Mouse (Mus musculus) liver, embryonic 16.5 days (tissue): Measurements from ENCODE around the gene Naglu. TPM values are rescaled to one million over a fixed set of nuclear protein-coding genes. Genes with fewer than 3 reads are reported as not detected.
"Not testable (repeated sequence)": the region's sequence is repeated elsewhere in the genome, so short reads cannot be mapped to it uniquely, and the experiment has no call there.

Experiments used
- ATAC-seq: fragments of 200-750 bp; cut with Nextera tagmentation; 2 replicates; pipeline ENCODE4 v1.8.0; 2017; ENCODE audit warnings: low read depth, mild to moderate bottlenecking, moderate number of reproducible peaks, moderate library complexity
- H3K27ac ChIP-seq: fragments of 300-500 bp; sonication (generic); 2 replicates; pipeline ENCODE4 v1.5.1; 2014; ENCODE audit warnings: mild to moderate bottlenecking, low read length
- H3K27me3 ChIP-seq: fragments of 300-500 bp; sonication (generic); 2 replicates; pipeline ENCODE4 v1.6.1; 2014; ENCODE audit warnings: low read depth, low read length, mixed read lengths; ENCODE audit not compliant: control insufficient read depth, insufficient read depth
- H3K36me3 ChIP-seq: fragments of 300-500 bp; sonication (generic); 2 replicates; pipeline ENCODE4 v1.6.1; 2014; ENCODE audit warnings: mild to moderate bottlenecking; ENCODE audit not compliant: control insufficient read depth, insufficient read depth
- H3K4me1 ChIP-seq: fragments of 300-500 bp; sonication (generic); 2 replicates; pipeline ENCODE4 v1.6.1; 2014; ENCODE audit warnings: low read depth, low read length, mixed read lengths; ENCODE audit not compliant: control insufficient read depth
- H3K4me2 ChIP-seq: fragments of 300-500 bp; sonication (generic); 2 replicates; pipeline ENCODE4 v1.6.1; 2014; ENCODE audit warnings: low read depth, low read length, mixed read lengths
- H3K4me3 ChIP-seq: fragments of 300-500 bp; sonication (generic); 2 replicates; pipeline ENCODE4 v1.5.1; 2014; ENCODE audit warnings: low read depth, mild to moderate bottlenecking, low read length
- H3K9ac ChIP-seq: fragments of 300-500 bp; sonication (generic); 2 replicates; pipeline ENCODE4 v1.6.1; 2014; ENCODE audit warnings: low read depth, low read length
- H3K9me3 ChIP-seq: fragments of 300-500 bp; sonication (generic); replicated peaks from 2 replicates; pipeline ENCODE4 v1.6.1; 2016; ENCODE audit warnings: low read length; ENCODE audit not compliant: control insufficient read depth
- WGBS: fragments of 180-500 bp; shearing (Covaris S2); extraction: QIAGEN DNeasy Blood & Tissue Kit; methylation state at CpG from one replicate; pipeline ENCODE4 v1.1.7; 2014; ENCODE audit not compliant: insufficient replicate concordance; 5-methylcytosine and 5-hydroxymethylcytosine counted together
- microRNA-seq: library from miRNA; unstranded; fragments of <30 nt; microRNA quantifications from one replicate; pipeline ENCODE4, GENCODE M21; 2016
- polyA plus RNA-seq: library from polyadenylated mRNA; unstranded; fragments of >200 nt; fragmentation: Nextera tagmentation; extraction: Ambion mirVana; gene quantifications from 2 replicates; pipeline ENCODE4 v1.2.1, GENCODE M21; 2015

Gene Naglu
- polyA plus RNA-seq, 1 experiment from 2014 or later = 7.2 TPM

DNA sequence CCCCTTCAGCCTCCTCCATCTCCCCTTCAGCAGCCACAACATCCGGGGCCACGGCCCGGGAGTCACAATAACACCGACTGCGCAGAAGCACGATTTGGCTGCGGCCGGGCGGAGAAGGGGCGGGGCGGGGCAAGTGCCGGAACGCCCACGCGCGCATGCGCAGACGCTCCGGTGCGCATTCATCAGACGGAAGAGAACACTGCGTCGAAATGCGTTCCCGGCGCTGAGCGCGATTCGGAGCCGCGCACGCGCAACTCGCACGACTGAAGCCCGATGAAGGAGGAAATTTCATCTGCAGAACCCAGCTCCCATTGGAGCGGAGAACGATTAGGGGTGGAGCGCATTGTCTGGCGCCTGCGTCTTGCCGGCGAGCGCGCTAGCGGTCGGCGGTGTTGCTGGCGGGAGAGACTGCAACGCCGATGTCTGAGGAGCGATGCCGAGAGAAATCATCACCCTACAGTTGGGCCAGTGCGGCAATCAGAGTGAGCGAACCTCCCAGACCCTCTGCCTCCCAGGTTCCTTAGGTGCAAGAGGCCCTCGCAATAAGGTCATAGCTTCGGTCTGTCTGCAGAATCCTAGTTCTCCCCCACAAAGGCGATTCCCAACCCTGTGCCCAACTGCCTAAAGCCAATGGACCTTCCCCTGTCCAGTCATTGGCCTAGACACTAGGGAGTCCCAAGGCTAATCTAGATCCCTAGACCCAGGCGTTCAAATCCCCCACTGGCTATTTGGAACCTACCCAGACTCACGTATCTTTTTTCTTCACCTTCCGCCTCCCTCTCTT is 50.1 kb downstream of the Naglu start, which contains the start of the genes Retreg3 and Tubg1:
Gene Retreg3, minus strand, starts transcription at position 133 of the 784 bp plus-strand sequence.
Gene Tubg1, plus strand, starts transcription at position 178 of the 784 bp plus-strand sequence.
- peak; percentile 95 for ATAC-seq
- H3K4me2 ChIP-seq = peak within 1 kb of the TSS; percentile 80
- no peaks in the 10 kb centered on the region for H3K27me3 ChIP-seq
- no peaks in the 10 kb centered on the region for H3K9me3 ChIP-seq
- peaks cover 6% of the 10 kb centered on the region for H3K36me3 ChIP-seq
- H3K9ac ChIP-seq = peak within 1 kb of the TSS; percentile 83
- peak within 1 kb of the TSS; percentile 92 for H3K27ac ChIP-seq
- H3K4me3 ChIP-seq = peak within 1 kb of the TSS; percentile 79
- WGBS = under 1% methylated on average over 61 of the region's 61 CpGs
- H3K4me1 ChIP-seq = peaks cover 24% of the 10 kb centered on the region

DNA sequence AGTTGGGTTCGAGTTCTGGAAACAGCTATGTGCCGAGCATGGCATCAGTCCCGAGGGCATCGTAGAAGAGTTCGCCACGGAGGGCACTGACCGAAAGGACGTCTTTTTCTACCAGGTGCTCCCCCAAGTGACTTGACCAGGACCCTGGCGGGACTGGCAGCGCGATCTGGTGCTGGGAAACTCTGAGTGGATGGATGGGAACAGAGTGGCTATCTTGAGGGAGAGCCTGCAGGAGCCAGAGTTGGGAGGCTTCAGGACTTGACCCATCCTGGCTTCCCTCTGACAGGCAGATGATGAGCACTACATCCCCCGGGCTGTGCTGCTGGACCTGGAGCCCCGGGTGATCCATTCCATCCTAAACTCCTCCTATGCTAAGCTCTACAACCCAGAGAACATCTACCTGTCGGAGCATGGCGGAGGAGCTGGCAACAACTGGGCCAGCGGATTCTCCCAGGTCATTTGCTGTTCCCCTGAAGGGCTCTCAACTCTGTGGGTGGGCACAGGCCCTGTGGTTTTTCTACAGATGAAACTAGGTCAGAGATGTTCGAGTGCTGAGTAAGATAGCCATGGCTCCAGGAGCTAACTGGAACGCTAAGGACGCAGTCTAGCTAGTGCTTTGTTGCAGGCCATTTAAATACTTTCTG is 50.9 kb downstream of the Naglu start:
- no peak for ATAC-seq
- peaks cover 6% of the 10 kb centered on the region for H3K36me3 ChIP-seq
- H3K9me3 ChIP-seq = no peaks in the 10 kb centered on the region

DNA sequence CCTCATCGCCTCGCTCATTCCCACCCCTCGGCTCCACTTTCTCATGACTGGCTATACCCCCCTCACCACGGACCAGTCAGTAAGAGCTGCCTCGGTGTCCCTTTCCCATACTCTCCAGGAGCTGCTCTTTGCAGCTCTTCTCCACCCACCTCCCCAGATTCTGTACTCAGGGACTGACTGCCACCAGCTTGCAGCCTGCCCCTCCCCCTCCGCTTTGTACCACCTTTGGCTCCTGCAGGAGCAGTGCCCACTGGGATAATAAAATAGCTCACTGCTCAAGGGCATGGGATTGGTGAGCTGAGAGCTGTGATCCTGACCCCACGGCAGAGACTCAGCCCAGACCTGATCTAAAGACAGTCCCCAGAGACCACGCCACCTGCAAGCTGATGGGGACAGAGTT is 54.7 kb downstream of the Naglu start:
- peaks cover 14% of the 10 kb centered on the region for H3K36me3 ChIP-seq
- 88% methylated on average over 8 of the region's 8 CpGs for WGBS
- not testable (repeated sequence) for H3K4me3 ChIP-seq, H3K9me3 ChIP-seq, H3K9ac ChIP-seq, H3K4me2 ChIP-seq, ATAC-seq, H3K4me1 ChIP-seq, H3K27me3 ChIP-seq, H3K27ac ChIP-seq

More for the DNA sequence above, 50.9 kb downstream of the Naglu start:
- peak overlapping the region; percentile 80 for H3K9ac ChIP-seq
- peak overlapping the region; percentile 79 for H3K4me3 ChIP-seq
- WGBS = 20% methylated on average over 19 of the region's 19 CpGs
- peak overlapping the region; percentile 80 for H3K4me2 ChIP-seq
- H3K27ac ChIP-seq = peak overlapping the region; percentile 92
- H3K27me3 ChIP-seq = no peaks in the 10 kb centered on the region
- peaks cover 24% of the 10 kb centered on the region for H3K4me1 ChIP-seq

DNA sequence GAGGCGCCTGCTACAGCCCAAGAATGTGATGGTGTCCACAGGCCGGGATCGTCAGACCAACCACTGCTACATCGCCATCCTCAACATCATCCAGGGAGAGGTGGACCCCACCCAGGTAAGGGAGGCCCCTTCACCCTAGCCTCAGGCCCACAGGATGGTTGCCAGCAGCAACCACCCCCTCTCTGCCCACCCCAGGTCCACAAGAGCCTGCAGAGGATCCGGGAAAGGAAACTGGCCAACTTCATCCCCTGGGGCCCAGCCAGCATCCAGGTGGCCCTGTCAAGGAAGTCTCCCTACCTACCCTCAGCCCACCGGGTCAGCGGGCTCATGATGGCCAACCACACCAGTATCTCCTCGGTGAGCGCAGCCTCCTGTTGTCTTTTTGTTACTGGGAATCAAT is 55.2 kb downstream of the Naglu start:
- not testable (repeated sequence) for ATAC-seq, H3K9ac ChIP-seq, H3K4me2 ChIP-seq, H3K4me3 ChIP-seq, H3K27ac ChIP-seq, H3K27me3 ChIP-seq, H3K9me3 ChIP-seq
- Histone ChIP-seq H3K4me1 (peaks cover 10% of the 10 kb centered on the region), H3K36me3 (peaks cover 14% of the 10 kb centered on the region)
- 82% methylated on average over 7 of the region's 9 CpGs for WGBS

DNA sequence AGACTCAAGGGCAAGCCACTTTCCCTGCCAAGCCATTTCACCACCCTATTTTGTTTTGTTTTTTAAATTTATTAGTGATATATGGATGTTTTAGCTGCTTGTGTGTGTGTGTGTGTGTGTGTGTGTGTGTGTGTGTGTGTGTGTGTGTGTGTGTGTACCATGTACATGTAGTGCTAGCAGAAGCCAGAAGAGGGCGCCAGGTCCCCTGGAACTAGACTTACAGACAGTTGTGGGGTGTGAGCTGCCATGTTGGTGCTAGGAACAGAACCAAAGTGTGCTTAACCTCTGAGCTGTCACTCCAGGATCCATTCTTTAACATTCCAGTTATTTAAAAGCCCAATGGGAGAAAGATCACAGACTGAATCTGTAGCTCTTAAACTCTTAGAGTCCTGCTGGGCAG is 57.3 kb downstream of the Naglu start:
- Histone ChIP-seq H3K4me3 (no peak overlapping the region), H3K36me3 (peaks cover 14% of the 10 kb centered on the region), H3K9ac (no peak overlapping the region), H3K27ac (no peak overlapping the region), H3K4me2 (no peak overlapping the region), H3K27me3 (no peaks in the 10 kb centered on the region), H3K4me1 (peaks cover 8% of the 10 kb centered on the region), H3K9me3 (no peaks in the 10 kb centered on the region)
- WGBS = 88% methylated on average over 1 of the region's 1 CpGs
- no peak for ATAC-seq

Small RNA genes within 50 kb of the gene (microRNA-seq; reads per million reads assigned to microRNA genes)
- gene Mir6928 = 1.7 reads per million

Other genes starting within 250 kb of the Naglu start
- gene Stat5b, start 219.3 kb upstream of the Naglu start, polyA plus RNA-seq = 21.8 and 22.6 TPM in 2 replicates
- 8.1 and 8.3 TPM in 2 replicates for gene Stat5a, start 210.7 kb upstream of the Naglu start, polyA plus RNA-seq
- gene Stat3, start 130.5 kb upstream of the Naglu start, polyA plus RNA-seq = 32.8 and 39.2 TPM in 2 replicates
- gene Cavin1, start 99.1 kb upstream of the Naglu start, polyA plus RNA-seq = 26.0 and 29.7 TPM in 2 replicates
- 47.5 and 49.9 TPM in 2 replicates for gene Atp6v0a1, start 60.6 kb upstream of the Naglu start, polyA plus RNA-seq
- 0.28 and 0.30 TPM in 2 replicates for gene Hsd17b1, start 8.4 kb downstream of the Naglu start, polyA plus RNA-seq
- gene Coasy, start 12.6 kb downstream of the Naglu start, polyA plus RNA-seq = 20.1 and 20.5 TPM in 2 replicates
- gene Mlx, start 17.3 kb downstream of the Naglu start, polyA plus RNA-seq = 23.8 and 24.5 TPM in 2 replicates
- 11.7 and 11.8 TPM in 2 replicates for gene Psmc3ip, start 25.4 kb downstream of the Naglu start, polyA plus RNA-seq
- 11.9 and 12.3 TPM in 2 replicates for gene Retreg3, start 49.9 kb downstream of the Naglu start, polyA plus RNA-seq
- gene Tubg1, start 49.9 kb downstream of the Naglu start, polyA plus RNA-seq = 34.3 and 36.6 TPM in 2 replicates
- 0.05 and 0.09 TPM in 2 replicates for gene Tubg2, start 85.9 kb downstream of the Naglu start, polyA plus RNA-seq
- gene Cntnap1, start 100.5 kb downstream of the Naglu start, polyA plus RNA-seq = 0.11 and 0.17 TPM in 2 replicates
- gene Plekhh3, start 101.3 kb downstream of the Naglu start, polyA plus RNA-seq = 1.1 and 1.7 TPM in 2 replicates
- 0.05 and 0.08 TPM in 2 replicates for gene Ccr10, start 105.4 kb downstream of the Naglu start, polyA plus RNA-seq
- 10.8 and 12.5 TPM in 2 replicates for gene Ezh1, start 156.5 kb downstream of the Naglu start, polyA plus RNA-seq
- gene Ramp2, start 176.0 kb downstream of the Naglu start, polyA plus RNA-seq = 20.8 and 21.8 TPM in 2 replicates
- 72.2 and 75.2 TPM in 2 replicates for gene Vps25, start 183.7 kb downstream of the Naglu start, polyA plus RNA-seq
- gene Wnk4, start 190.6 kb downstream of the Naglu start, polyA plus RNA-seq = 4.3 and 5.4 TPM in 2 replicates
- 0.70 and 0.74 TPM in 2 replicates for gene Cntd1, start 209.0 kb downstream of the Naglu start, polyA plus RNA-seq
- gene Coa3, start 209.1 kb downstream of the Naglu start, polyA plus RNA-seq = 77.7 and 79.9 TPM in 2 replicates
- gene Becn1, start 232.3 kb downstream of the Naglu start, polyA plus RNA-seq = 89.6 and 93.6 TPM in 2 replicates
- gene Psme3, start 246.2 kb downstream of the Naglu start, polyA plus RNA-seq = 162 and 170 TPM in 2 replicates